Mouse (Mus musculus) lung, adult 2 months (tissue): ENCODE data around the gene Zbtb46.

Source experiments
- CTCF ChIP-seq: fragments of 200-500 bp; IDR thresholded peaks from 2 replicates; pipeline ENCODE4 v1.5.1; 2011; ENCODE audit warnings: mild to moderate bottlenecking, low read length, control low read depth; ENCODE audit not compliant: insufficient read depth
- POLR2A ChIP-seq: fragments of 200-500 bp; IDR thresholded peaks from 2 replicates; pipeline ENCODE4 v1.6.1; 2011; ENCODE audit warnings: low read depth, mild to moderate bottlenecking, control low read depth, low read length, borderline replicate concordance; ENCODE audit errors: extremely low read depth

GRCm38 (mm10) chr2:181391022-181391421 is 68.2 kb downstream of the Zbtb46 start:
- TF ChIP-seq CTCF (no peak), POLR2A (no peak)
